ENCODE assay signal across 9 mouse cellular contexts in the genomic region with DNA sequence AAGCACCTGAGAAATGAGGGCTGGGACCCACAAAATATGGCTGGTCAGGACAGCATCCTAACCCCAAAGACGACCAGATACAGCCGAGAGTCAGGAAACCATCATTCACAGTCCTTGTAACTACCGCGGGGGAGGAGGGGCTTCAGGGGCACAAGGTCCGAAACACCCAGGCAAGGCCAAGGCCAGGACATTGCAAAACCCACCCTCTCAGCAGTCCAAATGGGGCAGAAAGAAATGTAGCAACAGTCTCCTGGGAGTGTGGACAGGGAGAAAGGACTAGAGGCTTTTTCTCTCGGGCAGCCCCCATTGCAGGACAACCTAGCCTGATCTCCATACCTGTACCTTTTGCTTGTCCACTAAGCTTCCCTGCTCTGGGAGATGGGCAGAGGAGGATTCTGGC. TPM values are rescaled to one million over a fixed set of nuclear protein-coding genes. Genes with fewer than 3 reads are reported as not detected.
A peak's percentile ranks its signal among the peaks of the same experiment; 100 is the strongest.
DNase-seq lines count a peak whose midpoint lies in the region; ATAC-seq lines count a peak whose summit lies in the region.
"Had no signal": no experiment of that assay in that cellular context is flagged by ENCODE, and none has a peak within 500 bp of the region (broad histone marks: within the 10 kb centered on the region; RNA-seq: fewer than 3 reads in every experiment).

No protein-coding gene starts in this region.

- no peaks in the 10 kb centered on the region for H3K36me3 ChIP-seq in lung, embryonic 16.5 days (ENCODE audit: control insufficient read depth, insufficient read depth, low read length)
- H3K36me3 ChIP-seq in embryonic facial prominence, embryonic 13.5 days = no peaks in the 10 kb centered on the region
- no peaks in the 10 kb centered on the region for H3K36me3 ChIP-seq in limb, embryonic 12.5 days
- no peaks in the 10 kb centered on the region for H3K36me3 ChIP-seq in neural tube, embryonic 15.5 days

- H3K27me3 ChIP-seq in lung, embryonic 16.5 days (ENCODE audit: control insufficient read depth, insufficient read depth, low read depth, low read length) = no peaks in the 10 kb centered on the region
- no peaks in the 10 kb centered on the region; the same call in 1 of the 2 replicates for H3K27me3 ChIP-seq in embryonic facial prominence, embryonic 13.5 days
- H3K27me3 ChIP-seq in limb, embryonic 12.5 days = peaks cover 34% of the 10 kb centered on the region
- H3K27me3 ChIP-seq in neural tube, embryonic 15.5 days (replicated peaks) = peaks cover 40% of the 10 kb centered on the region

- DNase-seq in lung, postnatal 4 days = no peak
- no peak for DNase-seq in layer of hippocampus, adult 8-10 months (ENCODE audit: low spot score in 2 of 2)
- DNase-seq in embryo, embryonic 10 days (ENCODE audit: low spot score) = no peak
- no peak for DNase-seq in layer of hippocampus, postnatal 10 days (ENCODE audit: low spot score in 2 of 2)

- peaks cover 32% of the 10 kb centered on the region for H3K4me1 ChIP-seq in lung, embryonic 16.5 days (replicated peaks; ENCODE audit: control insufficient read depth, insufficient read depth, low read length)
- H3K4me1 ChIP-seq in embryonic facial prominence, embryonic 13.5 days = peaks cover 32% of the 10 kb centered on the region
- peaks cover 14% of the 10 kb centered on the region for H3K4me1 ChIP-seq in limb, embryonic 12.5 days (replicated peaks)
- peaks cover 22% of the 10 kb centered on the region for H3K4me1 ChIP-seq in neural tube, embryonic 15.5 days

- H3K4me2 ChIP-seq in lung, embryonic 16.5 days (ENCODE audit: low read depth, low read length) = peak overlapping the region; percentile 80
- H3K4me2 ChIP-seq in embryonic facial prominence, embryonic 13.5 days = peak overlapping the region; percentile 85
- H3K4me2 ChIP-seq in limb, embryonic 12.5 days = peak overlapping the region; percentile 82
- H3K4me2 ChIP-seq in neural tube, embryonic 15.5 days = peak overlapping the region; percentile 82

- peak overlapping the region; percentile 92 for H3K27ac ChIP-seq in lung, embryonic 16.5 days (ENCODE audit: low read length)
- H3K27ac ChIP-seq in embryonic facial prominence, embryonic 13.5 days = no peak overlapping the region
- H3K27ac ChIP-seq in limb, embryonic 12.5 days = peak overlapping the region; percentile 73; the same call in 1 of the 2 replicates
- no peak overlapping the region for H3K27ac ChIP-seq in neural tube, embryonic 15.5 days (replicated peaks)

- H3K9ac ChIP-seq in lung, embryonic 16.5 days (ENCODE audit: low read length) = peak overlapping the region; percentile 87
- H3K9ac ChIP-seq in embryonic facial prominence, embryonic 13.5 days = peak overlapping the region; percentile 85
- peak overlapping the region; percentile 84 for H3K9ac ChIP-seq in limb, embryonic 12.5 days (replicated peaks)
- H3K9ac ChIP-seq in neural tube, embryonic 15.5 days (replicated peaks) = peak overlapping the region; percentile 61

- no peak for ATAC-seq in lung, embryonic 16.5 days (ENCODE audit: low read depth)
- ATAC-seq in embryonic facial prominence, embryonic 13.5 days (ENCODE audit: insufficient number of reproducible peaks, insufficient read depth, low FRiP score, low TSS enrichment, low read depth) = no peak
- ATAC-seq in limb, embryonic 12.5 days (ENCODE audit: insufficient number of reproducible peaks, insufficient read depth, low FRiP score, low TSS enrichment, low read depth) = no peak
- no peak for ATAC-seq in neural tube, embryonic 15.5 days (ENCODE audit: low FRiP score)

- H3K9me3 ChIP-seq in lung, embryonic 16.5 days (ENCODE audit: control insufficient read depth, low read length) = no peaks in the 10 kb centered on the region
- no peaks in the 10 kb centered on the region for H3K9me3 ChIP-seq in embryonic facial prominence, embryonic 13.5 days
- H3K9me3 ChIP-seq in limb, embryonic 12.5 days = no peaks in the 10 kb centered on the region
- H3K9me3 ChIP-seq in neural tube, embryonic 15.5 days (replicated peaks) = no peaks in the 10 kb centered on the region

- WGBS in lung, embryonic 16.5 days = 6% methylated on average over 6 of the region's 6 CpGs
- 22% methylated on average over 6 of the region's 6 CpGs for WGBS in embryonic facial prominence, embryonic 13.5 days
- 17% methylated on average over 6 of the region's 6 CpGs for WGBS in limb, embryonic 12.5 days
- WGBS in neural tube, embryonic 15.5 days = 18% methylated on average over 6 of the region's 6 CpGs

- peak overlapping the region; percentile 78 for H3K4me3 ChIP-seq in lung, embryonic 16.5 days (ENCODE audit: low read length)
- peak overlapping the region; percentile 69 for H3K4me3 ChIP-seq in embryonic facial prominence, embryonic 13.5 days
- H3K4me3 ChIP-seq in limb, embryonic 12.5 days (replicated peaks) = peak overlapping the region; percentile 66
- H3K4me3 ChIP-seq in neural tube, embryonic 15.5 days (replicated peaks) = peak overlapping the region; percentile 56

RNA-seq across cellular contexts. Expression of a gene that starts 1.1 kb away (rescaled TPM):
- 43.0 and 44.8 TPM in 2 replicates for polyA plus RNA-seq in lung, embryonic 16.5 days (2015; fragmentation: Nextera tagmentation; extraction: Ambion mirVana)
- 23.4 and 25.2 TPM in 2 replicates for polyA plus RNA-seq in embryonic facial prominence, embryonic 13.5 days (2015; fragmentation: Nextera tagmentation; extraction: Ambion mirVana)
- 17.1 and 18.4 TPM in 2 replicates for polyA plus RNA-seq in limb, embryonic 12.5 days (2016; fragmentation: Nextera tagmentation; extraction: Ambion mirVana)
- 5.5 and 13.6 TPM in 2 replicates for polyA plus RNA-seq in neural tube, embryonic 15.5 days (2015; fragmentation: Nextera tagmentation; extraction: Ambion mirVana)
- 1 to 10 TPM; 1.1 to 4.9 (median 3.7) TPM for total RNA-seq in layer of hippocampus, adult 8-10 months (2022)
- 1 to 10 TPM; 2.1 to 2.5 TPM for total RNA-seq in layer of hippocampus, postnatal 10 days (2021)

RNA-seq across cellular contexts. Expression of a gene that starts 16.7 kb away (rescaled TPM):
- not detected in 2 replicates for polyA plus RNA-seq in lung, embryonic 16.5 days (2015; fragmentation: Nextera tagmentation; extraction: Ambion mirVana)
- not detected in 2 replicates for polyA plus RNA-seq in embryonic facial prominence, embryonic 13.5 days (2015; fragmentation: Nextera tagmentation; extraction: Ambion mirVana)
- polyA plus RNA-seq in limb, embryonic 12.5 days (2016; fragmentation: Nextera tagmentation; extraction: Ambion mirVana) = 0.31 TPM in 1 of 2 replicates, not detected in the other
- not detected in 2 replicates for polyA plus RNA-seq in neural tube, embryonic 15.5 days (2015; fragmentation: Nextera tagmentation; extraction: Ambion mirVana)
- total RNA-seq in layer of hippocampus, adult 8-10 months (2022) = not detected
- total RNA-seq in layer of hippocampus, postnatal 10 days (2021) = not detected
- polyA plus RNA-seq: brain, embryonic 14.5 days had no signal

RNA-seq across cellular contexts. Expression of a gene that starts 23.3 kb away (rescaled TPM):
- 371 and 375 TPM in 2 replicates for polyA plus RNA-seq in lung, embryonic 16.5 days (2015; fragmentation: Nextera tagmentation; extraction: Ambion mirVana)
- 88.5 and 92.7 TPM in 2 replicates for polyA plus RNA-seq in embryonic facial prominence, embryonic 13.5 days (2015; fragmentation: Nextera tagmentation; extraction: Ambion mirVana)
- 77.4 and 82.1 TPM in 2 replicates for polyA plus RNA-seq in limb, embryonic 12.5 days (2016; fragmentation: Nextera tagmentation; extraction: Ambion mirVana)
- 76.5 and 94.1 TPM in 2 replicates for polyA plus RNA-seq in neural tube, embryonic 15.5 days (2015; fragmentation: Nextera tagmentation; extraction: Ambion mirVana)
- 10 to 100 TPM; 62.4 to 90.7 (median 72.7) TPM for total RNA-seq in layer of hippocampus, adult 8-10 months (2022)
- total RNA-seq in layer of hippocampus, postnatal 10 days (2021) = 100 to 1,000 TPM in 1 of 2 experiments, 10 to 100 TPM in 1; 82.2 to 102 TPM

RNA-seq across cellular contexts. Expression of a gene that starts 25.1 kb away (rescaled TPM):
- 16.5 and 17.1 TPM in 2 replicates for polyA plus RNA-seq in lung, embryonic 16.5 days (2015; fragmentation: Nextera tagmentation; extraction: Ambion mirVana)
- 65.6 and 66.6 TPM in 2 replicates for polyA plus RNA-seq in embryonic facial prominence, embryonic 13.5 days (2015; fragmentation: Nextera tagmentation; extraction: Ambion mirVana)
- 61.7 and 66.3 TPM in 2 replicates for polyA plus RNA-seq in limb, embryonic 12.5 days (2016; fragmentation: Nextera tagmentation; extraction: Ambion mirVana)
- 121 and 145 TPM in 2 replicates for polyA plus RNA-seq in neural tube, embryonic 15.5 days (2015; fragmentation: Nextera tagmentation; extraction: Ambion mirVana)
- total RNA-seq in layer of hippocampus, adult 8-10 months (2022) = 10 to 100 TPM; 66.1 to 70.8 (median 68.5) TPM
- 10 to 100 TPM; 75.0 to 82.7 TPM for total RNA-seq in layer of hippocampus, postnatal 10 days (2021)

Comparison
In these comparisons a context has a peak if more than half of its experiments do, and no peak if none do; other contexts are left out.
1. H3K27ac ChIP-seq: peak in lung, embryonic 16.5 days (single experiment) and limb, embryonic 12.5 days (single experiment); none in embryonic facial prominence, embryonic 13.5 days (single experiment) and neural tube, embryonic 15.5 days (single experiment).
2. Peak in every context shown above with its lines, with median percentiles within 50 percentile points of each other: H3K4me2 ChIP-seq, H3K4me3 ChIP-seq and H3K9ac ChIP-seq.